Mouse (Mus musculus) monocyte, adult 2 months (primary cell): Measurements from ENCODE around the gene Gm20431.

Experiments
- DNase-seq, 2 experiments: peaks; one replicate each; pipeline ENCODE4 v3.0.0; 2022; ENCODE audit warnings: low spot score in 2 of 2, low read depth in 1 of 2

Gm20431 gene

GRCm38 (mm10) chr2:167689501-167690218, 28.4 kb upstream of the Gm20431 start, which contains the start of gene Tmem189:
Gene Tmem189 (minus strand): TSS chr2:167689822.
- DNase-seq = peak in 1 of 2 experiments; percentile 51

- peak; percentile 79 to 91 for DNase-seq
These were observed 27.5 kb upstream of the Gm20431 start, which contains the start of gene Cebpb for GRCm38 (mm10) chr2:167688498-167689451. Gene Cebpb (plus strand): TSS chr2:167688915.

- DNase-seq = peak in 1 of 2 experiments; percentile 56
These were observed 26.8 kb upstream of the Gm20431 start for GRCm38 (mm10) chr2:167688126-167688497.

GRCm38 (mm10) chr2:167687651-167688101, 26.4 kb upstream of the Gm20431 start:
- peak in 1 of 2 experiments; percentile 59 for DNase-seq

- no peak for DNase-seq
These were observed 25.9 kb upstream of the Gm20431 start for GRCm38 (mm10) chr2:167687250-167687586.

- peak in 1 of 2 experiments; percentile 37 for DNase-seq
These were observed 25.3 kb upstream of the Gm20431 start for GRCm38 (mm10) chr2:167686382-167687249.

GRCm38 (mm10) chr2:167685865-167686264, 24.6 kb upstream of the Gm20431 start:
- no peak for DNase-seq

GRCm38 (mm10) chr2:167685137-167685536, 23.8 kb upstream of the Gm20431 start:
- peak; percentile 81 to 94 for DNase-seq

- no peak for DNase-seq
These were observed 22.4 kb upstream of the Gm20431 start for GRCm38 (mm10) chr2:167683721-167684120.

GRCm38 (mm10) chr2:167680657-167681056, 19.4 kb upstream of the Gm20431 start:
- DNase-seq = peak in 1 of 2 experiments; percentile 63

GRCm38 (mm10) chr2:167679902-167680430, 18.7 kb upstream of the Gm20431 start:
- peak in 1 of 2 experiments; percentile 78 for DNase-seq

GRCm38 (mm10) chr2:167678600-167678999, 17.3 kb upstream of the Gm20431 start:
- no peak for DNase-seq

GRCm38 (mm10) chr2:167675120-167675909, 14.0 kb upstream of the Gm20431 start:
- no peak for DNase-seq

GRCm38 (mm10) chr2:167672212-167672685, 11.0 kb upstream of the Gm20431 start:
- no peak for DNase-seq

- no peak for DNase-seq
These were observed 9.9 kb upstream of the Gm20431 start for GRCm38 (mm10) chr2:167671101-167671633.

GRCm38 (mm10) chr2:167669398-167669797, 8.1 kb upstream of the Gm20431 start:
- no peak for DNase-seq

- DNase-seq = no peak
These were observed 7.1 kb upstream of the Gm20431 start for GRCm38 (mm10) chr2:167668426-167668825.

- no peak for DNase-seq
These were observed 4.8 kb upstream of the Gm20431 start for GRCm38 (mm10) chr2:167665972-167666713.

GRCm38 (mm10) chr2:167662713-167663112, 1.4 kb upstream of the Gm20431 start:
- DNase-seq = no peak
